ENCODE assay signal across 9 mouse cellular contexts in genomic region chr7:49974841-49975440, GRCm38 (mm10). TPM values are rescaled to one million over a fixed set of nuclear protein-coding genes. Genes with fewer than 3 reads are reported as not detected.
DNase-seq lines count a peak whose midpoint lies in the region; ATAC-seq and TF ChIP-seq lines count a peak whose summit lies in the region.
"Had no signal": no experiment of that assay in that cellular context is flagged by ENCODE, and none has a peak within 500 bp of the region (broad histone marks: within the 10 kb centered on the region; RNA-seq: fewer than 3 reads in every experiment).

TSS of gene Nell1 (plus strand) at chr7:49974864.

- no peaks in the 10 kb centered on the region for H3K36me3 ChIP-seq in kidney, embryonic 15.5 days
- no peaks in the 10 kb centered on the region for H3K36me3 ChIP-seq in limb, embryonic 14.5 days (ENCODE audit: control insufficient read depth, insufficient read depth, low read length)

- H3K9me3 ChIP-seq in kidney, embryonic 15.5 days (replicated peaks), result no peaks in the 10 kb centered on the region
- H3K9me3 ChIP-seq in limb, embryonic 14.5 days (ENCODE audit: control insufficient read depth, low read length), result no peaks in the 10 kb centered on the region

- ATAC-seq in kidney, embryonic 15.5 days (replicated peaks; ENCODE audit: low FRiP score), result peak; percentile 62
- no peak for ATAC-seq in limb, embryonic 14.5 days (ENCODE audit: low FRiP score, low read depth)

- TF ChIP-seq POLR2A in limb, embryonic 14.5 days (IDR thresholded peaks at IDR 0.05; ENCODE audit: borderline replicate concordance, extremely low read depth, insufficient read depth, insufficient read length), result no peak

- peaks cover 56% of the 10 kb centered on the region for H3K27me3 ChIP-seq in kidney, embryonic 15.5 days
- H3K27me3 ChIP-seq in limb, embryonic 14.5 days (ENCODE audit: control insufficient read depth, insufficient read depth, low read length), result peaks cover 62% of the 10 kb centered on the region

- peaks cover 31% of the 10 kb centered on the region for H3K4me1 ChIP-seq in kidney, embryonic 15.5 days
- H3K4me1 ChIP-seq in limb, embryonic 14.5 days (ENCODE audit: control insufficient read depth, insufficient read depth, low read length), result peaks cover 4% of the 10 kb centered on the region; the same call in 1 of the 2 replicates

- H3K4me3 ChIP-seq in kidney, embryonic 15.5 days (replicated peaks), result peak within 1 kb of the TSS; percentile 59
- peak within 1 kb of the TSS; percentile 45 for H3K4me3 ChIP-seq in limb, embryonic 14.5 days (replicated peaks; ENCODE audit: low read length)

- H3K4me2 ChIP-seq in kidney, embryonic 15.5 days, result peak within 1 kb of the TSS; percentile 95
- peak within 1 kb of the TSS; percentile 88 for H3K4me2 ChIP-seq in limb, embryonic 14.5 days (replicated peaks; ENCODE audit: low read depth, low read length, severe bottlenecking)

- no peak within 1 kb of the TSS for H3K27ac ChIP-seq in kidney, embryonic 15.5 days
- no peak within 1 kb of the TSS for H3K27ac ChIP-seq in limb, embryonic 14.5 days (replicated peaks; ENCODE audit: low read depth, low read length)
- H3K27ac ChIP-seq: macrophage had no signal

- under 1% methylated on average over 52 of the region's 52 CpGs for WGBS in kidney, embryonic 15.5 days
- WGBS in limb, embryonic 14.5 days, result under 1% methylated on average over 46 of the region's 52 CpGs

- DNase-seq in kidney, adult 18-20 months, result no peak
- DNase-seq in embryo, embryonic 10 days (ENCODE audit: low spot score), result peak; percentile 59
- DNase-seq in frontal cortex, postnatal 36 days (ENCODE audit: low spot score in 2 of 2), result peak; percentile 45 to 47
- no peak for DNase-seq in limb, embryonic 14.5 days (ENCODE audit: low spot score)
- peak; percentile 39 to 40 for DNase-seq in right cerebral cortex, postnatal 10 days (ENCODE audit: low spot score in 2 of 2)
- no peak for DNase-seq in spleen, postnatal 4 days (ENCODE audit: low spot score in 2 of 2)
- DNase-seq in kidney, postnatal 25 days, result no peak

- H3K9ac ChIP-seq in kidney, embryonic 15.5 days, result peak within 1 kb of the TSS; percentile 50
- peak within 1 kb of the TSS; percentile 45 for H3K9ac ChIP-seq in limb, embryonic 14.5 days (ENCODE audit: low read depth, low read length, severe bottlenecking)

RNA-seq across cellular contexts. Expression of gene Nell1, which starts in this region (rescaled TPM):
- polyA plus RNA-seq in kidney, embryonic 15.5 days (2015; fragmentation: Nextera tagmentation; extraction: Ambion mirVana), result 11.5 and 12.3 TPM in 2 replicates
- 4.8 and 5.5 TPM in 2 replicates for polyA plus RNA-seq in limb, embryonic 14.5 days (2012; rRNA removed)
- polyA plus RNA-seq in limb, embryonic 14.5 days (2014; fragmentation: Nextera tagmentation; extraction: Ambion mirVana), result 4.2 and 5.2 TPM in 2 replicates
- polyA plus RNA-seq: macrophage had no signal

Comparison
In these comparisons a context has a peak if more than half of its experiments do, and no peak if none do; other contexts are left out.
1. DNase-seq: peak in embryo, embryonic 10 days (single experiment), frontal cortex, postnatal 36 days (2 of 2) and right cerebral cortex, postnatal 10 days (2 of 2); none in kidney, adult 18-20 months (single experiment), limb, embryonic 14.5 days (single experiment), spleen, postnatal 4 days (0 of 2) and kidney, postnatal 25 days (0 of 2).